Mouse (Mus musculus): ENCODE data around the gene Gm11232. TPM values are rescaled to one million over a fixed set of nuclear protein-coding genes. Genes with fewer than 3 reads are reported as not detected.

Gene Gm11232
- not detected for polyA plus RNA-seq (2017; shearing (Covaris generic))

- no peak for ATAC-seq
Observed at GRCm38 (mm10) chr4:71757865-71758264, at the start of gene Gm11232. Gm11232 (minus strand) TSS chr4:71757965.

GRCm38 (mm10) chr4:71805977-71806534 is 48.3 kb upstream of the Gm11232 start:
- no peak for ATAC-seq

- ATAC-seq = no peak
Observed at GRCm38 (mm10) chr4:71765529-71765928, 7.8 kb upstream of the Gm11232 start.

- no peak for ATAC-seq
Observed at GRCm38 (mm10) chr4:71765071-71765470, 7.3 kb upstream of the Gm11232 start.

GRCm38 (mm10) chr4:71756441-71757221 is 1.1 kb downstream of the Gm11232 start:
- ATAC-seq = no peak

- no peak for ATAC-seq
Observed at GRCm38 (mm10) chr4:71745741-71746140, 12.0 kb downstream of the Gm11232 start.

GRCm38 (mm10) chr4:71736529-71736928 is 21.2 kb downstream of the Gm11232 start:
- no peak for ATAC-seq

GRCm38 (mm10) chr4:71735261-71735660 is 22.5 kb downstream of the Gm11232 start:
- no peak for ATAC-seq

GRCm38 (mm10) chr4:71729401-71729800 is 28.4 kb downstream of the Gm11232 start:
- ATAC-seq = no peak

GRCm38 (mm10) chr4:71727611-71728010 is 30.2 kb downstream of the Gm11232 start:
- ATAC-seq = no peak

- no peak for ATAC-seq
Observed at GRCm38 (mm10) chr4:71727056-71727455, 30.7 kb downstream of the Gm11232 start.

- no peak for ATAC-seq
Observed at GRCm38 (mm10) chr4:71725889-71726288, 31.9 kb downstream of the Gm11232 start.

Data from CD4-positive, CD25-positive, alpha-beta regulatory T cell, adult 4 months (primary cell).